Mouse (Mus musculus) frontal cortex, postnatal 10 days (tissue): ENCODE results near the gene Stap1.

Experiments used
- DNase-seq, 2 experiments: peaks; one replicate each; pipeline ENCODE4 v3.0.0; 2022; ENCODE audit warnings: low spot score in 2 of 2, mixed read lengths in 1 of 2

Stap1 gene

DNA sequence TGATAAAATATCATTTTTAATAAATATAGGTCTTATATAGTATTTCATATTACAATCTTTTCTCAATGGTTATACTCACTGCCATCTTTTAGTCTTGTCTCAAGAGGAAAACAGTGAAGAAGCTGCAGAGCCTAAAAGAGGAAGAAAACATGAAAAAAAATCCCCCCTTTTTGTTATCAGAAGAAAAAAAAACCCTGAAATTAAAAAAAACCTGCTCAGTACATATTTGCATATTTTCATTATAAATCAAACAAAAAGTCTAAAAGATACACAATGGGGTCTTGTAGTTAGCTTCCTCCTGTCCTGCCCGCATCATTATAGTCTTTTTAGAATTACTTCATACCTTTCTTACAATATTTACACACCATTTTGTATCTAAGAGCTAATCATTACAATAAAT lies 57.2 kb downstream of the Stap1 start:
- DNase-seq, result no peak

DNA sequence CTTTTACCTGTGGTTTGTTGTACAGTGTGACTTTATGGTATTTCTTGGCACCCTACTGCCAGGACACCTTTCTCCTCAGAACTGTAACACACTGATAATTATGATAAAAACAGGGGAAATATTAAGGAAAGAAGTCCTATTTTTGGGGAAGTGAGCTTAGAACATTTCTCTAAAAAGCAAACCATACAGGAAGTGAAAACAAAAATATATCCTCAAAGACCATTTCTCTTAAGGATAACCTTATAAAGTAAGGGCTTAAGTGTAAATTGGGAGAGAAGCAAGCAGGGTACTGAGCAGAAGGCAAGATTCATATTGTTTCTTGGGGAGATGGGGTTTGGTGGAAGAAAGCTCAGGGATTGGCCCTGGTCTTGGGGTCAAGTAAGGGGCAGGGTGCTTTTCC lies 58.3 kb downstream of the Stap1 start:
- no peak for DNase-seq
